Mouse (Mus musculus) kidney, adult 8-10 months (tissue): ENCODE measurements around the gene Adam22.
A peak's percentile ranks its signal among the peaks of the same experiment; 100 is the strongest.

Source experiments
- DNase-seq, 2 experiments: peaks; one replicate each; pipeline ENCODE4 v3.0.0; 2022

Adam22 gene

GRCm38 (mm10) chr5:8367614-8368327, at the start of gene Adam22:
TSS of gene Adam22 (minus strand) at chr5:8368160.
- DNase-seq = peak; percentile 60 to 63

- DNase-seq = no peak
Measured at GRCm38 (mm10) chr5:8417443-8417842, 49.5 kb upstream of the Adam22 start.

- no peak for DNase-seq
Measured at GRCm38 (mm10) chr5:8416683-8417413, 48.9 kb upstream of the Adam22 start.

- no peak for DNase-seq
Measured at GRCm38 (mm10) chr5:8408746-8409145, 40.8 kb upstream of the Adam22 start.

GRCm38 (mm10) chr5:8397587-8398249, 29.8 kb upstream of the Adam22 start:
- DNase-seq = no peak

GRCm38 (mm10) chr5:8393891-8394583, 26.1 kb upstream of the Adam22 start:
- no peak for DNase-seq

- DNase-seq = no peak
Measured at GRCm38 (mm10) chr5:8374297-8374906, 6.4 kb upstream of the Adam22 start.

- DNase-seq = no peak
Measured at GRCm38 (mm10) chr5:8373415-8373814, 5.5 kb upstream of the Adam22 start.

- DNase-seq = no peak
Measured at GRCm38 (mm10) chr5:8368781-8369180, 821 bp upstream of the Adam22 start.

- no peak for DNase-seq
Measured at GRCm38 (mm10) chr5:8368328-8368692, 350 bp upstream of the Adam22 start.

- no peak for DNase-seq
Measured at GRCm38 (mm10) chr5:8366771-8367613, 968 bp downstream of the Adam22 start.

GRCm38 (mm10) chr5:8362361-8362760, 5.6 kb downstream of the Adam22 start:
- DNase-seq = no peak

- DNase-seq = no peak
Measured at GRCm38 (mm10) chr5:8357677-8358076, 10.3 kb downstream of the Adam22 start.

GRCm38 (mm10) chr5:8356885-8357651, 10.9 kb downstream of the Adam22 start:
- peak in 1 of 2 experiments; percentile 20 for DNase-seq

- DNase-seq = peak in 1 of 2 experiments; percentile 15
Measured at GRCm38 (mm10) chr5:8356326-8356725, 11.6 kb downstream of the Adam22 start.

GRCm38 (mm10) chr5:8349557-8349956, 18.4 kb downstream of the Adam22 start:
- no peak for DNase-seq

GRCm38 (mm10) chr5:8346329-8346728, 21.6 kb downstream of the Adam22 start:
- DNase-seq = no peak

GRCm38 (mm10) chr5:8343296-8343695, 24.7 kb downstream of the Adam22 start:
- DNase-seq = no peak

GRCm38 (mm10) chr5:8341676-8342075, 26.3 kb downstream of the Adam22 start:
- DNase-seq = no peak

GRCm38 (mm10) chr5:8327645-8328269, 40.2 kb downstream of the Adam22 start:
- no peak for DNase-seq
